Mouse (Mus musculus): ENCODE measurements at regions not wholly inside any gene's neighbourhood (a gene's known extent, or its start where the extent isn't known, plus 50 kb on each side); places are given as distances from the start of the nearest gene placed in this dataset.
A peak's percentile ranks its signal among the peaks of the same experiment; 100 is the strongest.

DNA sequence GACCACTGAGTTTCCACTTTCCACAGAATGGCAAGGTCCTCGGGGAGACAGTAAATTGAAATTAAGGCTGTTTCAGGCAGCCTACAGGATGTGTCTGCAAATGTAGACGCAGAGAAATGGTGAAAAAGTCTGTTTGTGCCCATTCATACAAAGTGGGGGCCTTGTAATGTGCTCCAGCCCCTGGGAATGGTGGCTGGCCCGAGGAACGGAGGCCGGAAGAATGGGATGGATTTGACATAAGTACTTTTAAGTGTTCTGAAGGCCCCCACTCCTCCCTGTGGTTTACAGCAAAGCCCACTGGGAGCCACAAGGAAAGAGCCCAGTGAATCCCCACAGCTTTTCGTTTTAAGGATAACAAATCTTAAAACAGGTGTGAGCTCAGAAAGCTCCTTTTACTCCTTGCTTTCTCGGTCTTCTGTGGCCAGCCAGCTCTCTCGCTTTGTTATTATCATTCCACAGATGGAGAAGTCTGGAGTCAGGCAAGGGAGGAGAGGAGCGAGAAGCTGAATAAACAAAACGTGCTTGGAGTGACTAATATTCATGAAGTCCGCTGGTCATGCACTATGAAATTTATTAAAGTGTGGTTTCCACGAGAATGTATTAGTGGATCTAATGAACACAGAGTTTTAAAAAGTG, 337.7 kb downstream of the Hlx start:
- no peak for DNase-seq (ENCODE audit: low read depth)

GRCm38 (mm10) chr1:184384088-184384823, 348.2 kb downstream of the Hlx start:
- DNase-seq (ENCODE audit: low read depth) = no peak

DNA sequence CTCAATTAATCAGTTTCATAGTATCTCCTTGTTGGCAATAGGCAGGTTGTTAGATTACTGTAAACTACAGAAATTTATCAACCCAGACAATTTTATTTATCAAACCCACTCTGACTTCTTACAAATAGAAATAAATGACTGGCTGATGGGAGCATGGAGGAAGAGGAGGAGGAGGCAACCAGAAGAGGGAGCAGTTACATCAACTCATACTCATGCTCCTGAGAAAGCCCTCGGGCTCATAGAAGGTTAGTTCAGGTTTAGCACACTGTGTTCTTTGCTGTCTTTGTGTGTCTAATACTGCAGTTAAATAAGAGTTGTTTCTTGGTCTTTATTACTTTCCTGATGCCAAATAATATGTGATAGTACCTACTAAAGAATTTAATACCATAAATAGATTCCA, 344.6 kb upstream of the 1700056E22Rik start:
- peak; percentile 63 for DNase-seq (ENCODE audit: low read depth)

- peak; percentile 13 for DNase-seq (ENCODE audit: low read depth)
These were observed 330.9 kb upstream of the 1700056E22Rik start for GRCm38 (mm10) chr1:184365026-184365425.

DNA sequence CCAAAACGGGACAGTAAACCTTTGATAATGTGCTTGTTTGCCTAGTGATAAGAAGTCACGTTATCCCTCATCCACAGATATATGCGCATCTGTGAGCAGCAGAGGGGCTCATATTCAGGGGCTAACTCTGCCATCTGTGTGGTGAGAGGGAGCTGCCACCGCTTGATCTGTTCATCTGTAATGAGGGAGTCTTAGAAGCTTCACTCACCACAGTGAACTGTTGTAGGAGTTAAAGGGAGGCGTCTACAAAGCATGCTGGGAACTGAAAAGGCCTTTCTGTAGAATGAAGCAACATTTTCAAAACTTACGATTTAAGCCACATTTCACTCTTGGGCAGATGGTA, 324.1 kb upstream of the 1700056E22Rik start:
- DNase-seq (ENCODE audit: low read depth) = no peak

DNA sequence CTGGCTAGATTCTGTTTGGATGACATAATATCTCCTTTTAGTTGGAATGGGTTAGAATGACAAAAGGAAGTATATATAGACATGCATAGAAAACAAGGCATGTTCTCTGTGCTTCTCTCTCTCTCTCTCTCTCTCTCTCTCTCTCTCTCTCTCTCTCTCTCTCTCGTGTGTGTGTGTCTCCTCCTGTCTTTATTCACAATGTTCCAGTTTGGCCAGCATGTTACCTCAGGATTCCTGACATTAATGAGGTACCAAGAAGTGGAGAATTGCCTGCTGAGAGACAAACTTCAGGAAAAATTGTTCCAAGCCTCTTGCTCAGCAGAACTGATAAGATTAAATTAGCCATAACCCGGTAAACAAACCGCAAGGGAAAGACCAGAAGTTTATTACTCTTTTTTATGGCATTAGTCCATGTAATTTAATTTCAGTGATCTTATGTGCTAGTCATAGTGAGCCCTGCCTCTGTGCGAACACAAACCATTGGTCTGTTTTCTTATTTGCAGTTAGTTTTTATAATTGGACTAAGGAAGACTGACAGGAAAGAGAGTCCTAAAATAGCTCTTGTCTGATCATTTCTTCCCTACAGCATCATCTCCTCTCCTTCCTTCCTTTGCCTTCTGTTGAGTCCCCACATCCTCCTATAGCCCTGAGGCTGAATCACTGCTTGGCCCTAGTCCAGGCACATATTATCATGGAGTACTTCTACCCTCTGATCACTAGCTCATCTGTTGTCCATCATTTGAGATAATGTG, 323.5 kb upstream of the 1700056E22Rik start:
- DNase-seq (ENCODE audit: low read depth) = peak; percentile 95

DNA sequence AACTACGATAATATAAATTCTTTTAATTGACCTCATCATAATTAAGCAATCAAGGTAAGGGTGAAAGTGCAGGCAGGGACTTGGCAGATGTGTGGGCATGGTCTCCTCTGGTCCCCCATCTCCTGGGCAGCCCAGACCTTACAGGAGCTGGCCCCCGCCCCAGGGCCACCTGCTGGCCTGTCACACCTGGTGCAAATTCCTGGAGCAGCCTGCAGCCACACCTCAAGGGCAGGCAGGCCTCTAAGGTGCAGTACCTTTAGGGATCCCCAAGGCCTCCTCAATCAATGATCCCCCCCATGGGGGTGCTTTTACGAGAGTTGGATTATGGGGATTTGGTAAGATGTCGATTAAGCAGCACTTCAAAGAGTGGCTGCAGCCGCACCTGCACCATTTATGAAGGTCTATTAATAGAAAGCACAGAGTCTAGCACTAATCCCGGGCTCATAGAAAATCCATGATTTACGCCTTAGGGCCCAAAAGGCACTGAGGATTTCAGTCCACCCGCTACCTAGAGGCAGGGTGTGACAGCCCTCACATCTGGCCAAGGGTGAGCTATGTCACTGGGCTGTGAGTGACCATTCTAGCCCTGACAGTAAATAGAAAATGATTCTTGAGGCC, 319.8 kb upstream of the 1700056E22Rik start:
- DNase-seq (ENCODE audit: low read depth) = no peak

GRCm38 (mm10) chr1:184351760-184352159, 317.7 kb upstream of the 1700056E22Rik start:
- DNase-seq (ENCODE audit: low read depth) = no peak

DNA sequence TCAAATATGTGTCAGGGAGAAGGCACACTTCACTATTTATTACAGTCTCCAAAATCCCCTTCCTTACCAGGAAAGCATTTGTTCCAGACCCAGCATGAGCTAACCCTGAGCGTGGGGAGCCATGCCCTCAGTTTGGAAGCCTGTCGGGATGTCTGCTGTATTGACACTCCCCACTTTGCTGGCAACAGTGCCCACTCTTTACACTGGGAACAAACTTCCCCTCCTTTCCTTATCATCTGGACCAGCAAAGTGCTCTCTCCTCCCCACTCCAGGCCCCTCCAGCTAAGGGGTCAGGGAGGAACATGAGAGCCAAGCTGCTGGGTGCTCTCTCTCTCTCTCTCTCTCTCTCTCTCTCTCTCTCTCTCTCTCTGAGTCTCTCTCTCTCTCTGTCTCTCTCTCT, 310.7 kb upstream of the 1700056E22Rik start:
- no peak for DNase-seq (ENCODE audit: low read depth)

DNA sequence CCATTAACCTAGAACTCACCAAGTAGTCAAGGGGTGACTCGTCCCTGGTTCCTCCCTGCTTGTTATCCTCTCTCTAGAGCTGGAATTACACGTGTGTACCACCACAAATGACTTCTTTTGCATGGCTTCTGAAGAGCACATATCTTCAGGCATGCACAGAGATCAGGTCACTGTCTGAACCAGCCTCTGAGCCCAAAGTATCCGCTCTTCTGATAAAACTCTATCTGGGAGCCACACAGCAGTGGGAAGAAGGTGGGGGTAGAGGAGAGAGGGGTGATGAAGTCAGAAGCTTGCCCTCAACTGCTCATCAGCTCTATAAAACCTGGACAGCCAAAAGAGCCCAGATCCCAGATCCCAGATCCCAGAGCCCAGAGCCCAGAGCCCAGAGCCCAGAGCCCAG, 301.9 kb upstream of the 1700056E22Rik start:
- DNase-seq (ENCODE audit: low read depth) = no peak

- DNase-seq (ENCODE audit: low read depth) = peak; percentile 11
These were observed 301.2 kb upstream of the 1700056E22Rik start for GRCm38 (mm10) chr1:184335281-184335680.

- no peak for DNase-seq (ENCODE audit: low read depth)
These were observed 300.7 kb upstream of the 1700056E22Rik start for GRCm38 (mm10) chr1:184334818-184335217.

DNA sequence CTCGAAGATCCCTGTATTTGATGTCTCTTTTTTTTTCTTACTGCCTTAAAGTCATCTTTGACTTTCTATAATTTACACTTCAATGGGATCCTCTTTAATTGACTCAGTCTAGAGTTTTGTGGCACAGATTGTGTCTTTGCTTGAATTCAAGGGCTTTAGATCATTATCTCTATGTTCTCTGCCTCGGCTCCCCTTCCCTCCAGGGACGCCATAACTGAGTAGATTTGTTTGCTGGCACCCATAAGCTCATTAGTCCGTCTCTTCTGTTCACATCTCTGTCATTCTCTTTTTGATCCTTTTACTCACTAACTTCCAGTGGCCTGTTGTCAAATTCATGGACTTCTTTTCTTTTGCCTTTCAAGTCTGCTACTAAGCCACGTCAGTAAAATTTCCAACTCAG, 299.0 kb upstream of the 1700056E22Rik start:
- DNase-seq (ENCODE audit: low read depth) = no peak

DNA sequence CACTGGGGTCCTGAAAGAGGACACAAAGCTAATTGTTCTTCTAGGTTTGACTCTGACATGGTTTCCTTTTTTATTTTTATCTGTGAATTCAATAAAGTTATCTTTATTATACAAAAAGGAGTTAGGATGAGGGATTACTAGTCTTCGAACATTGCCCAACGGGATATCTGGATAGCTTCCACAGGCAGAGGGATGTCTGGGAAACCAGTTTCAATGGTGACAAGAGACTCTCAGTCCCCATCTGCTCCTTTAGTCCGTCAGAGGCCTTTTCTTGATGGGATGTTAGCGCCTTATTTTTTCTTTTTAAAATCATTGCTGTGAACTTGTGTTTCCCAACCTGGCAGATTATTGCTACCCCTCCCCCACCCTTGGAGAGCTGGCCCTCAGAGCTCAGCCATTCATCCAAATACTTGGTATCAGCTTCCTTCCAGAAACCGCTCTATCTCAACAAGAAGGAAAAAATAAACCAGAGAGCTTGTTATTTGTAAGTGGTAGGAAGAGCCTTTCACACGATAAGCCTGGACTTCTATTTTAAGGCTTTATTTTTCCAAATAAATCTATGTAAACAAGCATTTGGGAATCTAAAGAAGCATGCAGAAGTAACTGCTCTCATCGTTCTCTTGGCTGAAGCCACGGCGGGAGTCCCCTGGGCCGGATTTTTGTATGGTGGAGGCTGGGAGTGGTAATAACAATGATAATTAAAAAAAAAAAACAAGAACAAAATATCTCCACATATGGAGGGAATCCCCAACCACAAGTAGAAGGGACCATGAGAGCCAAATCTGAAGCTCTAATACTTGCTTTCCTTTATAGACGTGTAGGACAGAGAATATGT, 296.6 kb upstream of the 1700056E22Rik start:
- no peak for DNase-seq (ENCODE audit: low read depth)

DNA sequence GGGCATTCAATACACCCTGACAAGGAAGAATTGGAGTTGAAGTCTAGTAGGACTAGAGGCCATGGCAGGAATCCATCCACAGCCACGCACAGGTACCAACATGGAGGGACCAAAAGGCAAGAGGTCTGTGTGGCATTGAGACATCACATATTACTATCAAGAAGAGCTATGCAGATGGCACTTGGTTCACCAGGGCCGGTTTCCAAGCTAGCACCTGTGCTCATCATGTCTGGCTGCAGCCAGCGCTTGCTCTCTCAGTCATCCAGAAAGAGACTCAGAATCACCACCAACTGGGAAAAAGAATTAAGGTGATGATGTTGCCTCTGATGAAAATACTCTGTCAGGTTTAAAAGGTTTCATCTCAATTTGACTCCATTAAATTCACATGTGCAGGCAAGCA, 292.1 kb upstream of the 1700056E22Rik start:
- DNase-seq (ENCODE audit: low read depth) = no peak

- DNase-seq (ENCODE audit: low read depth) = peak; percentile 80
These were observed 290.1 kb upstream of the 1700056E22Rik start for GRCm38 (mm10) chr1:184324234-184324633.

DNA sequence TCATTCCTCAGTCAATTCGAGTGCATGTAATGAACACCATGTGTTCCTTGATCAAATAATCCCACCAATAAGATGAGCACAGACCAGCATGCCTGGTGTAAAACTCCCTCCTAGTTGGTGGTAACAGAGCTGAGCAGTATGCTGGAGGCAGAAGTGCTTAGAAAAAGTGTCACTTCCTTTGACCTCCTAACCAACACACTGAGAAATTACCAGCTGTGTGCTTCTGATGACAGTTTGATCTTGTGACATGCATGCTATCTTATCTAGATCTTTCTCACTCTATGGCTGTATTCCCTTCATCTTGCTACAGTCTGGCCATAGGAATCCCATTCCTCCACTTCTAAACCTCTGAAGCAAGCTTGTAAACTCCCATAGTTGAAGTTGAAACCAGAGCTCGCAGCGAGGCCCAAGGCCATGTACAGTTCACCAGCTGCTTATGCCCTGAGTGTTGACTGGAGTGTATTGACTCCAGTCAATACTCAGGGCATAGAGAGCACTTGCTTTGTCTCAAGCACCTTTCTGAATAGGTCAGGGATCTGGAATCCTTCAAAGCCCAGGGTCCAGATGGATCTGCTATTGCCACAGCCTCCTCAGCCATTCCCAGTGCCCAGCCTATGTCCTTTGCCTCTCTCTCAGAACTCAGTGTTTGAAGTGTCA, 286.5 kb upstream of the 1700056E22Rik start:
- peak; percentile 60 for DNase-seq (ENCODE audit: low read depth)

GRCm38 (mm10) chr1:184310185-184310815, 276.2 kb upstream of the 1700056E22Rik start:
- peak; percentile 18 for DNase-seq (ENCODE audit: low read depth)

GRCm38 (mm10) chr1:184304813-184305212, 270.7 kb upstream of the 1700056E22Rik start:
- no peak for DNase-seq (ENCODE audit: low read depth)

DNA sequence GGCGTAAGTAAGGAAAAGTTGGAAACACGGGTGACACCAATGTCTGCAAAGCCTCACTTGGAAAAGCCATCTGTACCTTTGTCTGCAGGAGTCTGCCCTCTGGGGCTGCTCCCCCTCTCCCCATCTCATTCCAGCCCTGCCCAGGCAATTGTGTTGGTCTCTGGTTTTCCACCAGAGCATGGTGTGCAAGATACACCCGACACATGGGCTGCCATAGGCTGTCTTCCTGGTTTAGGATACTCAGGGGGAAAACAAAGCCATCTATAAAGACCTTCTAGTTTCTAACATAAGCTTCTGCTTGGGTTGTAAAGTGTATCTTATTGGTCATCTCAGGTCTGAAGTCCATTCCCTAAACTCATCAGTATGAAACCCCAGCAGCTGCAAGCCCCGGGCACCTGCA, 270.1 kb upstream of the 1700056E22Rik start:
- no peak for DNase-seq (ENCODE audit: low read depth)

DNA sequence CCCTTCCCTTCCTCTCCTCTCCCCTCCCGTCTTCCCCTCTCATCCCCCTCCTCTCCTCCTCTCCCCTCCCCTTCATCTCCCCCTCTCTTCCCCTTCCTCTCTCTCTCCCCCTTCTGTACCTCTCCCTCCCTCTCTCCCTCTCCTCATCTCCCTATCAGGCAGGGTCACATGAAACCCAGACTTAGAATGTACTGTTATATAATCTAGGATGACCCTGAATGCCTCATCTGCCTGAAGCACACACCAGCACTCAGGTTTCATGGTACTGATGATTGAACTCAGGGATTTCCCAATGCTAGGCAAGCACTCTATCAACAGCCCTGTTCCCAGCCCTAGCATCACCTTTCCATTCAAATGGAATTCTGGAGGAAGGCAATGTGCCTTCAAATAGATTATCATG, 264.6 kb upstream of the 1700056E22Rik start:
- no peak for DNase-seq (ENCODE audit: low read depth)

Measured in 416B (cell line).